Mouse (Mus musculus): ENCODE measurements around the gene Mif. TPM values are rescaled to one million over a fixed set of nuclear protein-coding genes. Genes with fewer than 3 reads are reported as not detected.

Gene Mif
- total and polyA plus RNA-seq, 3 experiments = 1,217 to 2,151 (median 2,072) TPM

DNA sequence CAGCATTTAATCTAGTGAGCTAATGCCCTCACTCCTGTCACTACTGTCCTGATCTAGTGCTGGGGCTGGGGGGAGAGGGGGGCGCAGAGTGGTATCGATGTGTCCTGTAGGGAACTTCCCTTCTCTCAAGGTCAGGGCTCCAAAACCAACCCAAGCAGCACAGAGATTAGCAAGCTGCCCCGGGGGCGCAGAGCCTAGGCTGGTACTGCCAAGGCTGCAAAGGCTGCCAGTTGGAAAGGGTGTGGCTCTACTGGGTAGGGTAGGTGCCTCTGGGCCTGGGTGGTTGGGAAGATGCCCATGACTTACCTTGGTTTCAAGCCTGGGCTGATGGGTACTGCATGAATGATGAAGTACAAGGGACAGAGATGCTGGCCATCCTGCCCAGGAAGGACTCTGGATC is 2.4 kb downstream of the Mif start:
- peaks cover 8% of the 10 kb centered on the region for H3K79me2 ChIP-seq (replicated peaks; ENCODE audit: control insufficient read depth, extremely low read depth, insufficient read depth, poor library complexity, severe bottlenecking)
- dilution Hi-C loops (cut with MboI; ENCODE audit: extremely low pct_ligation_motif_present, extremely low pct_unique_long_range_greater_than_20kb, low sequenced_read_pairs) = no loop called here
- TF ChIP-seq POLR2A (IDR thresholded peaks at IDR 0.05; ENCODE audit: low read depth, low read length) (peak; percentile 10; the same call in 1 of the 2 replicates), ETS1 (conservative IDR thresholded peaks at IDR 0.05; ENCODE audit: low read depth, low read length) (no peak)
- no peak for DNase-seq (ENCODE audit: extremely low read depth)
- H3K27ac ChIP-seq (ENCODE audit: insufficient read depth, low read depth) = no peak overlapping the region
- H3K36me3 ChIP-seq (replicated peaks in 1 of 2; ENCODE audit: control insufficient read depth in 1 of 2, insufficient read depth in 1 of 2, low read length in 1 of 2) = peaks cover 15 to 42% of the 10 kb centered on the region in 2 experiments
- no peak overlapping the region for H3K4me3 ChIP-seq (replicated peaks in 1 of 3; ENCODE audit: low read depth in 2 of 3, low read length in 2 of 3, poor library complexity in 1 of 3)
- peaks cover 11 to 26% of the 10 kb centered on the region in 2 experiments for H3K4me1 ChIP-seq (ENCODE audit: control insufficient read depth in 1 of 2, insufficient read depth in 2 of 2)
- in situ Hi-C loops (cut with MboI; ENCODE audit: low pct_ligation_motif_present, low pct_unique_long_range_greater_than_20kb, low sequenced_read_pairs) = loop anchor here (10.0 kb wide), 1 partner anchor 113 kb away; no protein-coding TSS in a partner anchor
- H3K9me3 ChIP-seq (replicated peaks; ENCODE audit: low read length) = peaks cover 6% of the 10 kb centered on the region
- no peak overlapping the region for H3K9ac ChIP-seq (ENCODE audit: insufficient read depth, low read depth)
- H3K4me2 ChIP-seq (ENCODE audit: insufficient read depth, low read depth, poor library complexity, severe bottlenecking) = no peak overlapping the region
- no peaks in the 10 kb centered on the region for H3K27me3 ChIP-seq (replicated peaks)

DNA sequence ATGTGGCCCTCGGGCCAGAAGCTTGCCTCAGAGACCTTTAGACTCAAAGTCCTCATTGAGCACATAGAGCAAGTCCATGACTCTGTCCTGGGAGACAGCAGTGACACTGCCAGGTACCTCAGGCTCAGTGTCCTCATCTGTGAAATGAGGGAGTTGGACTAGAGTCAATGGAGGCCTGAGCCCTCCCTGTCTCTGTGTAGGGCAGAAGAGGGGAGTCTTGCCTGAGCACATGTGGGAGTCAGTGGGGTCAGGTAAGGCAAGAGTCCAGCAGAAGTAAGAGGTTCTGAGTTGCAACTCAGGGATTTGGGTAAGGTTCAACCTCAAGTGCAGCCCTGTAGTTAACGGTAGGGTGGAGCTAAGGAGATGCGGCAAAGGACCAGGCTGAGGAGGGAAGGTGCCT is 3.1 kb downstream of the Mif start:
- in situ Hi-C loops (cut with MboI; ENCODE audit: low pct_ligation_motif_present, low pct_unique_long_range_greater_than_20kb, low sequenced_read_pairs) (loop anchor here (10.0 kb wide), 1 partner anchor 112 kb away; no protein-coding TSS in a partner anchor), dilution Hi-C loops (cut with MboI; ENCODE audit: extremely low pct_ligation_motif_present, extremely low pct_unique_long_range_greater_than_20kb, low sequenced_read_pairs) (no loop called here)
- H3K4me1 ChIP-seq (ENCODE audit: control insufficient read depth in 1 of 2, insufficient read depth in 2 of 2) = peaks cover 11 to 26% of the 10 kb centered on the region in 2 experiments
- H3K9ac ChIP-seq (ENCODE audit: insufficient read depth, low read depth) = no peak overlapping the region
- DNase-seq (ENCODE audit: extremely low read depth) = no peak
- H3K27ac ChIP-seq (ENCODE audit: insufficient read depth, low read depth) = no peak overlapping the region
- peaks cover 8% of the 10 kb centered on the region for H3K9me3 ChIP-seq (replicated peaks; ENCODE audit: low read length)
- TF ChIP-seq USF1 (IDR thresholded peaks at IDR 0.05; ENCODE audit: low read depth, low read length) = no peak
- TF ChIP-seq TBP (conservative IDR thresholded peaks at IDR 0.05; ENCODE audit: low read depth, low read length) = no peak
- TF ChIP-seq NRF1 (IDR thresholded peaks at IDR 0.05; ENCODE audit: low read depth, low read length) = no peak
- TF ChIP-seq PAX5 (IDR thresholded peaks at IDR 0.05; ENCODE audit: low read length) = no peak
- peaks cover 15 to 42% of the 10 kb centered on the region in 2 experiments for H3K36me3 ChIP-seq (replicated peaks in 1 of 2; ENCODE audit: control insufficient read depth in 1 of 2, insufficient read depth in 1 of 2, low read length in 1 of 2)
- no peak overlapping the region for H3K4me2 ChIP-seq (ENCODE audit: insufficient read depth, low read depth, poor library complexity, severe bottlenecking)
- no peaks in the 10 kb centered on the region for H3K27me3 ChIP-seq (replicated peaks)
- H3K4me3 ChIP-seq (replicated peaks in 1 of 3; ENCODE audit: low read depth in 2 of 3, low read length in 2 of 3, poor library complexity in 1 of 3) = no peak overlapping the region
- peaks cover 8% of the 10 kb centered on the region for H3K79me2 ChIP-seq (replicated peaks; ENCODE audit: control insufficient read depth, extremely low read depth, insufficient read depth, poor library complexity, severe bottlenecking)

DNA sequence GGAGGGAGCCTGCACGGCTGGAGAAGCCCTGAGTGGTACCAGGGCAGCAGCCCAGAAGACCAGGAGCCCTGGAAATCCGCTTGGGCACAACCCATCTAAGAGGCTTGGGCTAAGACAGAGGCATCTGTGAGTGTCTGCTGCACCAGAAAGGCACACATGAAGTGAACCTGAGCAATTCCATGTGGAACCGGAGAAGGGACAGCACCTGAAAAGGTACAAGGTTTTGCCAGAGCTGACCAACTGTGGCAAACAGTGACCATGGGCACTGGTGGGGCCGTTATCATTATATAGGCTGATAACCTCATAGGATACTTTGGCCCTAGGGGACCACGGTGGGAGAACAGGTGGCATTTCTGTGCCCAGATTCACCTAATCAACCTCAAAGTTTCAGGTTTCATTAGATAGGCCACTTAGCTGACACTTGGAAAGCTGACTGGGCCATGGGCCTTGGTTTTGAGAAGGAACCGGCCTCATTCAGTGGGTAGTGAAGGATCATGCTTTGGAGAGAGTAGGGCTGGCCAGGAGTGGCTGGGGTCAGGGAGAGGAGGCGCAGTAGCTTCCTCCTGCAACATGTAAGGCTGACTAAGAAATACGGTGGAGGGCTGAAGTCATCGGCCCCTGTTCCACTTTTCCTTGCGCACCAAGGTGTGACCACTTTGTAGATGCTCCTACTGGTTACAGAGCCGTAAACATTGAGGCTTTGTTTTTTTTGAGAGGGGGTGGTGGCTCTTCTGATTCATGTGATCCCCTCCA is 3.7 kb downstream of the Mif start:
- Histone ChIP-seq H3K27me3 (replicated peaks) (no peaks in the 10 kb centered on the region), H3K9ac (ENCODE audit: insufficient read depth, low read depth) (no peak overlapping the region), H3K4me1 (ENCODE audit: control insufficient read depth in 1 of 2, insufficient read depth in 2 of 2) (peaks cover 11 to 26% of the 10 kb centered on the region in 2 experiments), H3K4me2 (ENCODE audit: insufficient read depth, low read depth, poor library complexity, severe bottlenecking) (no peak overlapping the region), H3K27ac (ENCODE audit: insufficient read depth, low read depth) (no peak overlapping the region), H3K36me3 (replicated peaks in 1 of 2; ENCODE audit: control insufficient read depth in 1 of 2, insufficient read depth in 1 of 2, low read length in 1 of 2) (peaks cover 15 to 42% of the 10 kb centered on the region in 2 experiments), H3K9me3 (replicated peaks; ENCODE audit: low read length) (peaks cover 4% of the 10 kb centered on the region), H3K79me2 (replicated peaks; ENCODE audit: control insufficient read depth, extremely low read depth, insufficient read depth, poor library complexity, severe bottlenecking) (peaks cover 8% of the 10 kb centered on the region), H3K4me3 (replicated peaks in 1 of 3; ENCODE audit: low read depth in 2 of 3, low read length in 2 of 3, poor library complexity in 1 of 3) (no peak overlapping the region)
- TF ChIP-seq ZC3H11A (IDR thresholded peaks at IDR 0.05; ENCODE audit: low read depth, low read length) (no peak), POLR2AphosphoS2 (IDR thresholded peaks at IDR 0.05; ENCODE audit: low read depth, low read length) (peak; percentile 69; the same call in 1 of the 2 replicates)
- dilution Hi-C loops (cut with MboI; ENCODE audit: extremely low pct_ligation_motif_present, extremely low pct_unique_long_range_greater_than_20kb, low sequenced_read_pairs) (no loop called here), in situ Hi-C loops (cut with MboI; ENCODE audit: low pct_ligation_motif_present, low pct_unique_long_range_greater_than_20kb, low sequenced_read_pairs) (loop anchor here (10.0 kb wide), 1 partner anchor 112 kb away; no protein-coding TSS in a partner anchor)
- DNase-seq (ENCODE audit: extremely low read depth) = no peak
